Mouse (Mus musculus): ENCODE measurements around the gene Pnpla2.

- TF ChIP-seq CTCF (conservative IDR thresholded peaks at IDR 0.05; ENCODE audit: low read length) (no peak), POU5F1 (IDR thresholded peaks at IDR 0.05; ENCODE audit: borderline replicate concordance, low read length) (no peak), NANOG (IDR thresholded peaks at IDR 0.05; ENCODE audit: borderline replicate concordance, low read length) (no peak)
Observed at GRCm38 (mm10) chr7:141430585-141431240, 24.3 kb upstream of the Pnpla2 start.
